15 mouse cellular contexts compared by ENCODE assay signal in genomic region chr6:28853164-28853563, GRCm38 (mm10). TPM values are rescaled to one million over a fixed set of nuclear protein-coding genes. Genes with fewer than 3 reads are reported as not detected.
A peak's percentile ranks its signal among the peaks of the same experiment; 100 is the strongest.
DNase-seq lines count a peak whose midpoint lies in the region; ATAC-seq and TF ChIP-seq lines count a peak whose summit lies in the region.
"Had no signal": no experiment of that assay in that cellular context is flagged by ENCODE, and none has a peak within 500 bp of the region (broad histone marks: within the 10 kb centered on the region; RNA-seq: fewer than 3 reads in every experiment).

No protein-coding gene starts in this region.

- no peaks in the 10 kb centered on the region for H3K27me3 ChIP-seq in hindbrain, embryonic 11.5 days (ENCODE audit: control insufficient read depth, insufficient read depth, low read length)
- H3K27me3 ChIP-seq in hindbrain, embryonic 10.5 days (ENCODE audit: insufficient read depth, poor library complexity, severe bottlenecking) = no peaks in the 10 kb centered on the region
- no peaks in the 10 kb centered on the region for H3K27me3 ChIP-seq in forebrain, embryonic 10.5 days (ENCODE audit: poor library complexity, severe bottlenecking)
- H3K27me3 ChIP-seq in hindbrain, embryonic 14.5 days (ENCODE audit: control insufficient read depth, insufficient read depth, low read length) = no peaks in the 10 kb centered on the region
- no peaks in the 10 kb centered on the region for H3K27me3 ChIP-seq in midbrain, embryonic 16.5 days (ENCODE audit: control insufficient read depth, insufficient read depth, low read depth, low read length)
- no peaks in the 10 kb centered on the region for H3K27me3 ChIP-seq in heart, adult 2 months (ENCODE audit: control insufficient read depth, insufficient read depth, low read length)
- H3K27me3 ChIP-seq: Patski had no signal

- TF ChIP-seq EP300 in heart, adult 2 months (IDR thresholded peaks at IDR 0.05; ENCODE audit: insufficient read depth, low read depth, low read length) = no peak

- TF ChIP-seq CTCF in heart, adult 2 months (IDR thresholded peaks at IDR 0.05) = no peak

- peaks cover 10% of the 10 kb centered on the region for H3K4me1 ChIP-seq in hindbrain, embryonic 11.5 days (replicated peaks; ENCODE audit: control insufficient read depth, insufficient read depth, low read length)
- H3K4me1 ChIP-seq in hindbrain, embryonic 10.5 days (replicated peaks) = peaks cover 56% of the 10 kb centered on the region
- peaks cover 52% of the 10 kb centered on the region for H3K4me1 ChIP-seq in forebrain, embryonic 10.5 days
- peaks cover 45% of the 10 kb centered on the region for H3K4me1 ChIP-seq in hindbrain, embryonic 14.5 days (replicated peaks; ENCODE audit: control insufficient read depth, insufficient read depth, low read length)
- H3K4me1 ChIP-seq in midbrain, embryonic 16.5 days (ENCODE audit: control insufficient read depth, insufficient read depth, low read length) = peaks cover 33% of the 10 kb centered on the region
- peaks cover 2% of the 10 kb centered on the region for H3K4me1 ChIP-seq in heart, adult 2 months (ENCODE audit: control insufficient read depth, insufficient read depth, low read length)

- no peaks in the 10 kb centered on the region for H3K36me3 ChIP-seq in hindbrain, embryonic 11.5 days (ENCODE audit: control insufficient read depth, insufficient read depth, low read length)
- no peaks in the 10 kb centered on the region for H3K36me3 ChIP-seq in hindbrain, embryonic 10.5 days
- H3K36me3 ChIP-seq in forebrain, embryonic 10.5 days (replicated peaks) = no peaks in the 10 kb centered on the region
- no peaks in the 10 kb centered on the region for H3K36me3 ChIP-seq in hindbrain, embryonic 14.5 days (replicated peaks; ENCODE audit: control insufficient read depth, insufficient read depth)
- H3K36me3 ChIP-seq in midbrain, embryonic 16.5 days (ENCODE audit: control insufficient read depth, insufficient read depth, low read length) = no peaks in the 10 kb centered on the region
- H3K36me3 ChIP-seq in heart, adult 2 months (ENCODE audit: control insufficient read depth, insufficient read depth, low read length) = no peaks in the 10 kb centered on the region
- H3K36me3 ChIP-seq: midbrain, embryonic 12.5 days had no signal

- H3K4me3 ChIP-seq in hindbrain, embryonic 11.5 days (ENCODE audit: low read depth, low read length) = no peak overlapping the region
- H3K4me3 ChIP-seq in hindbrain, embryonic 10.5 days = no peak overlapping the region
- no peak overlapping the region for H3K4me3 ChIP-seq in forebrain, embryonic 10.5 days
- no peak overlapping the region for H3K4me3 ChIP-seq in hindbrain, embryonic 14.5 days (replicated peaks; ENCODE audit: low read length)
- H3K4me3 ChIP-seq in midbrain, embryonic 16.5 days (ENCODE audit: low read depth, low read length) = no peak overlapping the region
- no peak overlapping the region for H3K4me3 ChIP-seq in heart, adult 2 months
- H3K4me3 ChIP-seq: midbrain, embryonic 12.5 days had no signal

- no peaks in the 10 kb centered on the region for H3K9me3 ChIP-seq in hindbrain, embryonic 11.5 days (ENCODE audit: control insufficient read depth, low read length)
- H3K9me3 ChIP-seq in hindbrain, embryonic 10.5 days = no peaks in the 10 kb centered on the region
- H3K9me3 ChIP-seq in forebrain, embryonic 10.5 days = no peaks in the 10 kb centered on the region
- H3K9me3 ChIP-seq in hindbrain, embryonic 14.5 days (ENCODE audit: control insufficient read depth, low read length) = no peaks in the 10 kb centered on the region
- no peaks in the 10 kb centered on the region for H3K9me3 ChIP-seq in midbrain, embryonic 16.5 days (replicated peaks; ENCODE audit: control insufficient read depth, low read length, poor library complexity, severe bottlenecking)
- H3K9me3 ChIP-seq: midbrain, embryonic 12.5 days had no signal

- peak overlapping the region; percentile 24; the same call in 1 of the 2 replicates for H3K27ac ChIP-seq in hindbrain, embryonic 11.5 days (ENCODE audit: low read depth, low read length)
- H3K27ac ChIP-seq in hindbrain, embryonic 10.5 days = no peak overlapping the region; the same call in 1 of the 2 replicates
- peak overlapping the region; percentile 60 for H3K27ac ChIP-seq in forebrain, embryonic 10.5 days
- peak overlapping the region; percentile 58 for H3K27ac ChIP-seq in hindbrain, embryonic 14.5 days
- H3K27ac ChIP-seq in midbrain, embryonic 16.5 days (ENCODE audit: low read length) = peak overlapping the region; percentile 69
- no peak overlapping the region for H3K27ac ChIP-seq in heart, adult 2 months

- no peak overlapping the region for H3K4me2 ChIP-seq in hindbrain, embryonic 11.5 days (replicated peaks; ENCODE audit: low read depth, low read length)
- no peak overlapping the region for H3K4me2 ChIP-seq in hindbrain, embryonic 14.5 days (replicated peaks)
- H3K4me2 ChIP-seq in midbrain, embryonic 16.5 days (ENCODE audit: low read length) = no peak overlapping the region
- H3K4me2 ChIP-seq: midbrain, embryonic 12.5 days had no signal

- no peak for TF ChIP-seq POLR2A in heart, adult 2 months (IDR thresholded peaks at IDR 0.05; ENCODE audit: insufficient read depth, low read depth, low read length)

- DNase-seq in hindbrain, embryonic 11.5 days (ENCODE audit: low spot score) = no peak
- DNase-seq in hindbrain, embryonic 10.5 days (ENCODE audit: low spot score) = no peak
- DNase-seq in forebrain, embryonic 10.5 days (ENCODE audit: extremely low spot score, low spot score) = no peak
- DNase-seq in hindbrain, embryonic 14.5 days (ENCODE audit: low spot score) = no peak
- DNase-seq in adrenal gland, postnatal 14 days = no peak
- no peak for DNase-seq in heart, adult 2 months
- no peak for DNase-seq in adrenal gland, postnatal 4 days (ENCODE audit: low spot score in 2 of 2)
- DNase-seq: adrenal gland, postnatal 10 days; heart, adult 18-20 months; lung, adult 2 months; thymus, postnatal 36 days had no signal

- 60% methylated on average over 3 of the region's 3 CpGs for WGBS in hindbrain, embryonic 11.5 days
- 45% methylated on average over 3 of the region's 3 CpGs for WGBS in hindbrain, embryonic 10.5 days
- 32% methylated on average over 3 of the region's 3 CpGs for WGBS in forebrain, embryonic 10.5 days
- WGBS in hindbrain, embryonic 14.5 days = 26% methylated on average over 3 of the region's 3 CpGs
- 25% methylated on average over 3 of the region's 3 CpGs for WGBS in midbrain, embryonic 16.5 days
- WGBS in heart, adult 2 months = 68% methylated on average over 3 of the region's 3 CpGs

- H3K79me2 ChIP-seq in heart, adult 2 months (replicated peaks; ENCODE audit: control insufficient read depth, insufficient read depth, low read length) = no peaks in the 10 kb centered on the region

- H3K9ac ChIP-seq in hindbrain, embryonic 11.5 days (ENCODE audit: low read depth, low read length) = 0 out of 2 replicates have a peak overlapping the region, but pooled peaks have one; percentile 15
- 0 out of 2 replicates have a peak overlapping the region, but pooled peaks have one; percentile 13 for H3K9ac ChIP-seq in hindbrain, embryonic 14.5 days
- H3K9ac ChIP-seq in midbrain, embryonic 16.5 days (ENCODE audit: low read depth, low read length) = no peak overlapping the region
- H3K9ac ChIP-seq in heart, adult 2 months (ENCODE audit: low read depth, low read length) = no peak overlapping the region

- intact Hi-C loops in heart, adult 2 months (cut with DNase I) = no loop called here

- no peak for ATAC-seq in hindbrain, embryonic 11.5 days (ENCODE audit: low FRiP score)
- peak; percentile 8; the same call in 1 of the 2 replicates for ATAC-seq in hindbrain, embryonic 14.5 days (ENCODE audit: low FRiP score)
- ATAC-seq in midbrain, embryonic 16.5 days = no peak
- ATAC-seq: intestine, embryonic 16.5 days had no signal

RNA-seq across cellular contexts. Expression of gene Lrrc4, which starts 21.6 kb away (rescaled TPM):
- 4.5 and 4.7 TPM in 2 replicates for polyA plus RNA-seq in hindbrain, embryonic 11.5 days (2014; fragmentation: Nextera tagmentation; extraction: Ambion mirVana)
- polyA plus RNA-seq in hindbrain, embryonic 10.5 days (2016; fragmentation: Nextera tagmentation; extraction: Ambion mirVana) = 2.3 and 2.4 TPM in 2 replicates
- 1.8 and 2.0 TPM in 2 replicates for polyA plus RNA-seq in forebrain, embryonic 10.5 days (2016; fragmentation: Nextera tagmentation; extraction: Ambion mirVana)
- polyA plus RNA-seq in hindbrain, embryonic 14.5 days (2014; fragmentation: Nextera tagmentation; extraction: Ambion mirVana) = 9.6 and 10.4 TPM in 2 replicates
- polyA plus RNA-seq in midbrain, embryonic 16.5 days (2015; fragmentation: Nextera tagmentation; extraction: Ambion mirVana) = 6.7 and 6.8 TPM in 2 replicates
- total RNA-seq in adrenal gland, postnatal 14 days (2021) = 6.0 and 6.7 TPM in 2 replicates
- total RNA-seq in heart, adult 2 months (2021) = under 1 TPM; 0.43 to 0.47 TPM
- polyA plus RNA-seq in heart, adult 2 months (2012; rRNA removed) = 0.67 and 0.68 TPM in 2 replicates
- 1 to 10 TPM; 6.4 to 7.0 TPM for total RNA-seq in adrenal gland, postnatal 4 days (2021)
- polyA plus RNA-seq: Patski had no signal

Comparison
In these comparisons a context has a peak if more than half of its experiments do, and no peak if none do; other contexts are left out.
1. H3K27ac ChIP-seq: peak in hindbrain, embryonic 11.5 days (single experiment), forebrain, embryonic 10.5 days (single experiment), hindbrain, embryonic 14.5 days (single experiment) and midbrain, embryonic 16.5 days (single experiment); none in hindbrain, embryonic 10.5 days (single experiment) and heart, adult 2 months (single experiment).
2. H3K9ac ChIP-seq: peak in hindbrain, embryonic 11.5 days (single experiment) and hindbrain, embryonic 14.5 days (single experiment); none in midbrain, embryonic 16.5 days (single experiment) and heart, adult 2 months (single experiment).